Mouse (Mus musculus) lung, adult 2 months (tissue): ENCODE results near the gene Mkks. TPM values are rescaled to one million over a fixed set of nuclear protein-coding genes. Genes with fewer than 3 reads are reported as not detected.

ENCODE experiments used
- DNase-seq: peaks from one replicate; pipeline ENCODE4 v3.0.0; 2022
- H3K4me1 ChIP-seq: fragments of 200-500 bp; 2 replicates; pipeline ENCODE4 v1.6.1; 2011; ENCODE audit warnings: low read length; ENCODE audit not compliant: control insufficient read depth, insufficient read depth
- H3K4me3 ChIP-seq: fragments of 200-500 bp; replicated peaks from 2 replicates; pipeline ENCODE3; 2011; ENCODE audit warnings: low read depth, mild to moderate bottlenecking, control low read depth, low read length; ENCODE audit errors: extremely low read depth
- CTCF ChIP-seq: fragments of 200-500 bp; IDR thresholded peaks from 2 replicates; pipeline ENCODE4 v1.5.1; 2011; ENCODE audit warnings: mild to moderate bottlenecking, low read length, control low read depth; ENCODE audit not compliant: insufficient read depth
- POLR2A ChIP-seq: fragments of 200-500 bp; IDR thresholded peaks from 2 replicates; pipeline ENCODE4 v1.6.1; 2011; ENCODE audit warnings: low read depth, mild to moderate bottlenecking, control low read depth, low read length, borderline replicate concordance; ENCODE audit errors: extremely low read depth
- WGBS: fragments of 180-500 bp; shearing (Covaris S2); methylation state at CpG from one replicate; pipeline ENCODE4 v1.1.7; 2018; 5-methylcytosine and 5-hydroxymethylcytosine counted together
- polyA plus RNA-seq: library from polyadenylated mRNA; depleted of rRNA; stranded (reverse); fragments of >200 nt; gene quantifications from 2 replicates; pipeline ENCODE4 v1.2.3, GENCODE M21; 2012; rRNA removed

Mkks gene
- 3.6 and 4.7 TPM in 2 replicates for polyA plus RNA-seq

DNA sequence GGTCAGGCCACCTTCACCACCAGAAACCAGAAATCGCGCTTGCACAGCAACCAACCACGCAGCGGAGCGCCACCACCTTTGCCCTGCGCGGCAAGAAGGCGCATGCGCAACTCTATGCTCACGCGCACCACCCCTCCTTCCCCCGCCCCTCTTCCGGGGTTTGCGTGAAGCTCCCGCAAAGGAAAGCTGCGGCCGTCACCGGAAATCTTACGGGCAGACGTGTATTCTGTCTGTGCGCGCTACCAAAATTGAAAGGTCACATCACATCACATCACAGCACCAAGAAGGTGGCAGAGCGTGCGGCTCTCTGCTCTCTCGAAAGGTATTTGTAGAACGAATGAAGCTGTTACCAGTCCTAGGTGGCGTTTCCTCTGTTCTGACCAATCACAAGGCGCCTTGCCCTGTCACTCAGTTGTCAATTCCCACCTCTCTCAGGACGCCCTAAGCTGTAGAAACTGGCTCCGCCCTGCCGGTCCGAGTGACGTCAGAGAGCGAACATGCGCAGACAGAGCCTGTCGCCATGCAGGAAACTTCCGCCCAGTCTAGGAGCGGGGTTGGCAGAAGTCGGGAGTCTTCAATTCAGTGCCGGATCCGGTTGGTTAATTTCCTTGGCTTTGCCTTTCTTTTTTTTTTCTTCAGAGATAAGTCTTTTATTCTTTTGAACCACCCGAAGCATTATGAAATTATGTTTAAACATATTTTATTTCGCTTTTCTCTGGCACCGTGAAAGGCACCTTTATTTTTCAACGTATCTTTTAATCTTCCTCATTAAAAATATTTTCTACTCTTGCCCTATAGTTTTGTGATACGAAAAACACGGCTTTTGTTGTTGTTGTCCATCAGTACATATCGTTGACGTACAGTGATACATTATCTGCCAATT lies at the start of gene Mkks, which contains the start of the genes Slx4ip and AL731706.1:
TSS of gene Mkks (minus strand) at position 322 of the 883 bp plus-strand sequence.
TSS of gene Slx4ip (plus strand) at position 151 of the 883 bp plus-strand sequence.
TSS of gene AL731706.1 (minus strand) at position 322 of the 883 bp plus-strand sequence.
- peak; percentile 100 for DNase-seq
- H3K4me3 ChIP-seq = peak within 1 kb of the TSS; percentile 95
- WGBS = under 1% methylated on average over 49 of the region's 49 CpGs
- peak; percentile 86 for TF ChIP-seq POLR2A
- no peak for TF ChIP-seq CTCF
- H3K4me1 ChIP-seq = 0 out of 2 replicates have a peak, but pooled peaks cover 3% of the 10 kb centered on the region

DNA sequence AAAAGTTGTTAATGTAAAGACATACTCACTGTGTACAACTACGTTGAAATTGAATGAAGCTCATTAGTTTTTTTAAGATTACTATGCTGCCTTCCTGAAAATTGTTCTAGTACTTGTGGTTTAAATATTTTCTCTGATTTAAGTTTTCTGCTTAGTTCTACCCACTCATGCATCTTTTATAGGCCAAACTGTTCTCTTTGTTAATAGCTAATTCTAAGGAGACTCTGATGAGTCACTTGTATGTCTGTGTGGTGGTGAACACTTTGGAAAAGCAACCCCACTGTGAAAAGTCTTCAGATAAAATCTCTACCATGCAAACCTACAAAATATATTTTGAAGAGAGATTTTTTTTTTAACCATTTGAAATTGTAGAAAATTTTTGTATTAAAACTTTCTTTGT lies 47.1 kb upstream of the Mkks start:
- no peaks in the 10 kb centered on the region for H3K4me1 ChIP-seq
- TF ChIP-seq POLR2A = no peak
- TF ChIP-seq CTCF = no peak
- DNase-seq = no peak
- H3K4me3 ChIP-seq = no peak overlapping the region
- WGBS = 82% methylated on average over 1 of the region's 1 CpGs

DNA sequence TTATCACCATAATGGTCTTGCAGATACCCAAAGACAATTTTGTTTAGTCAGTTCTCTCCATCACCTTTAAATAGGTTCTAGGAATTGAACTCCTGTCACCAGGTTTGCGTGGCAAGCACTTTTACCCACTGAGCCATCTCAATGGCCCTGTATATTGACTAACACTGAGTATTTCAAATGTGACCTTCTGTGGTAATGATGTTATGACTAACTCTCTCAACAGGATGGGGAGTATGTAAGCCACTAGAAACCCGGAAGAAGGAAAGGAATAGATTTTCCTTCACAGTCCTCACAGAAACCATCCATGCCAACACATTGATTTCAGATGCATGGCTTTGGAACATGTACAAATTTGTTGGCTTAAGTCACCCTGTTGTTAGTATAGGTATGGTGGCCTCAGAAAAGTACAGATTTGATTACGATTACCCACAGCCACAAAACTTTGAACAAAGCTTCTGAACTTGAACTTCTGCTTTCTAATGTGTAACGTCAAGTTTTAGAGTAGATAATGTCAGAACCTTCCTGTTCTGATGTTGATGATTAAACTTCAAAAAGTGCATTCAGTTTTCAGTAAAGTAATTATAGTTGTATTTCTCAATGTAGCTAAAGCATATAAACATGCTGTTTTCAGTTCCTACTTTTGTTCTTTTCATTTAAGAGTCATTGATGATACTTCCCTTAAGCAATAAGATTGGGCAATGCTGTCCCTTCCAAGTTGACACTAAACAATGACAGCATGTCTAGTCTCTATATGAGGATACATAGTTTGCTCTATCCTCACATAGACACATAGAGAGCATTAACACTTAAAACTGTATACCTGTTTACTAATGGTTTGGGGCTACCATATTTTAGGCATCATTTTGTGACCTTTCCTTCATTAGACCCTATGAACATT lies 45.5 kb upstream of the Mkks start:
- no peak overlapping the region for H3K4me3 ChIP-seq
- no peak for DNase-seq
- no peaks in the 10 kb centered on the region for H3K4me1 ChIP-seq
- TF ChIP-seq POLR2A (no peak), CTCF (no peak)
- WGBS = 83% methylated on average over 4 of the region's 4 CpGs

DNA sequence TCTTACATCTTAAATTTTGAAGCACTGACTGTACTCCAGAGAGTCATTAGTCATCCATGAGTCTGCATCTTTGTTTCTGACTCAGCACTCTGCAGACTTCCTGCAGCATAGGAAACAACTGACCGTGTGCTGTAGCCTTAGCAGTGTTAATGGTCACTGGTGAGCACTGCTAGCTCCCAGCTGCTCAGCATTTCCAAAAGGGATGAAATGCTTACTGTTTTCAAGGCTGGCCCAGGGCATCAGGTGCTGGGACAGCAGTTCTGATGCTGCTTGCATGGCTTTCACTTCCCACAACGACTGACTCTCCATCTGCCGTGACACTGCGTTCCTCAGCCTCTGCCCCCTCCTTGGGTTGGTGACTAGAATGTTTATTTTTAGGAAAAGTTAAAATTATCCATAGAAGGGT lies 29.8 kb upstream of the Mkks start:
- WGBS = 49% methylated on average over 4 of the region's 4 CpGs
- TF ChIP-seq CTCF = no peak
- no peak for DNase-seq

DNA sequence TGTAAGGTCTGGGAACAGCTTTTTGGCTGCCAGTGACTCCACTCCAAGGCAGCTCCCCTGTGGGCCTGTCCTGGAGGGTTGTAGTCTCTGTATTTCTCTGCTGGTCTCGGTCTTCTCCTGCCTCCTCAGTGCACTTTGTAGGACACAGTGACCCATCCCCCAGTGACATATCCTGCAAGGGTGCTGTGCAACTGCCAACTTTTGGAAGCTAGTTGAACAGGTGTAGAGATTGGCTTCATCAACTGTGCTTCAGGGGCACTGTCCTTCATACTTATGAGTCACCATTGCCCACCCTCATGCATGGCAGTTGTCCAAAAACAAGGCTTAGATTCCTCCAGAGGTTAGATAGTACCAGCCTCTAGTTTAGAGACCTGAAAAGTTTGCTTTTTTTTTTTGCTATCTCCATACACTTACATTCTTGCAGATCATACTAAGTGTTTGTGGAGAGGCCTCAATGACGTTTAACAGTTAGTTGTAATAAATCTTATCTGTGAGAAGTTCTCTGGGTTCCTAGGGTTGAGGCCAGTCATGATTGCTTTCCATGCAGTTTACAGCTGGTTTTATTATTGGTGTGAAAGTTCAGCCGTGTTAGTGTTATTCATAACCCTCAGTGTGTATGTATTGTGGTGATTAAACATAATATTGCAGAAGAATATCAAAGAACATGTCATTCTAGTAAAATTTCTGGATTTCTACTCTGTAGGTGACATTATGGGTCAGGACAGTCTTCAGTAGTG lies 29.2 kb upstream of the Mkks start:
- TF ChIP-seq CTCF = no peak
- no peak for TF ChIP-seq POLR2A
- Histone ChIP-seq H3K4me1 (no peaks in the 10 kb centered on the region), H3K4me3 (no peak overlapping the region)
- 67% methylated on average over 3 of the region's 3 CpGs for WGBS
- no peak for DNase-seq

More for the DNA sequence above, 29.8 kb upstream of the Mkks start:
- Histone ChIP-seq H3K4me3 (no peak overlapping the region), H3K4me1 (no peaks in the 10 kb centered on the region)

DNA sequence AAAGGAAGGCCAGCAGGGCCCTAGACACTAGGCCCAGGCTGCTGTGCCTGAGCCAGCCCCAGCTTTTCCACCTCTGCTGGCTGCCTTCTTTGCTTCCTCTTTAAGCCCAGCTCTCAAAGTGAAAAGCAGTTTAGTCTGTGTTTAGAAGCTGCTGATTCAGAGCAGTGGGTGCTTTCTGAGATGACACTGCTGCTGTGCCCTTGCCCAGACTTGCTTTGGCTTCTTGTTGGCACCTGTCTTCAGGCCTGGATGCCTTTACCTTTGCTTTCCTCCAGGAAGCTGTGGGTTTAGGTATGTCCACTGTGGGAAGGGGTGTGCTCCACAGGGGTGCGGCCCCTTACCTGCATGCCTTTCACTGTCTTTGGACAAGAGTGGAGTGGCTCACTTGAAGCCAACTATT lies 28.2 kb upstream of the Mkks start:
- peaks cover 2% of the 10 kb centered on the region; the same call in 1 of the 2 replicates for H3K4me1 ChIP-seq
- TF ChIP-seq CTCF (no peak), POLR2A (no peak)
- no peak overlapping the region for H3K4me3 ChIP-seq
- 88% methylated on average over 1 of the region's 1 CpGs for WGBS
- DNase-seq = no peak

DNA sequence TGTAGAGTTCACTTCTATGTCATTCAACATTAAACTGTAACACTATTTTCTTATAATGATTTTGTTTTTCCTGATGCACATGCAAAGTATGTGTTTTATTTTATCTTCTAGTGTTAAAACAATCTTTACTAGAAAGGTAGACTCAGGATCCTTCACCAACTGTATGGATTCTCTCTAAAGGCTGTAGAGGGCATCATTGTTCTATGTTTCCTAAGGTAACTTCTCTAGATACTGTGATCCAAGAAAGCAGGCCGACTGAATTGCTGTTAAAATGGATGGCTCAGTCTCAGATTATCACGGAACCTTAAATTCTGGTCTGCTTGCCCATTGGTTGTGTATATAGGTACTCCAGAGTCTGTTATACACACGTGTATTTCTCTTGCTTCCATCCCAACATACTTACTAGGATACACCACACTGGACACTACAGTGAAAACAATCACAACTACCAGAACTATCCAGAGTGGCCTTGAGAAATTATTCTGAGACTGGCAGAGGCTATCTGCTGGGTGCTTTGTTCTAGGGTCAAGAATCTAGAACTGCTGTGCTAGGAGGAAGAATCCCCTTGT lies 23.2 kb upstream of the Mkks start:
- Histone ChIP-seq H3K4me3 (no peak overlapping the region), H3K4me1 (peaks cover 5% of the 10 kb centered on the region)
- TF ChIP-seq POLR2A (no peak), CTCF (peak; percentile 40; the same call in 1 of the 2 replicates)
- 30% methylated on average over 3 of the region's 3 CpGs for WGBS
- no peak for DNase-seq

DNA sequence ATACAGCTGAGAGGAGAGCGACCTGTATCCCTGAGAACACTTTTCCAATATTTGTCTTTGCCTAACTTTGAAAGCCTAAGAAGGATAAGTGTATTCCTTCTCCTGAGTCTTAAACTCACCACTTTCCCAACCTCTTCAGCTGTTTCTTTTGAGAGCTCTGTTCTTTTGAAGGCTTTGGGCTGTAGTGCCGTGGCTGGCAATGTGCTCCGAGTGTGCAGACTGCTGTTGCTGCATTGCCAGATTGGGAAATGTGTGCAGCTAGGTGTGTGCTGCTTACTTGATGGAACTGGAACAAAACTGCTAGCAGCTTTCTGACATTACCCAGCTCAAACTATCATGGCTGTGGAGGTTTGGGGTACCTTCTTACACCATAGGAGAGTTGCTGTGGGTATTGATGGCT lies 21.8 kb upstream of the Mkks start:
- DNase-seq = no peak
- WGBS = 62% methylated on average over 3 of the region's 3 CpGs

DNA sequence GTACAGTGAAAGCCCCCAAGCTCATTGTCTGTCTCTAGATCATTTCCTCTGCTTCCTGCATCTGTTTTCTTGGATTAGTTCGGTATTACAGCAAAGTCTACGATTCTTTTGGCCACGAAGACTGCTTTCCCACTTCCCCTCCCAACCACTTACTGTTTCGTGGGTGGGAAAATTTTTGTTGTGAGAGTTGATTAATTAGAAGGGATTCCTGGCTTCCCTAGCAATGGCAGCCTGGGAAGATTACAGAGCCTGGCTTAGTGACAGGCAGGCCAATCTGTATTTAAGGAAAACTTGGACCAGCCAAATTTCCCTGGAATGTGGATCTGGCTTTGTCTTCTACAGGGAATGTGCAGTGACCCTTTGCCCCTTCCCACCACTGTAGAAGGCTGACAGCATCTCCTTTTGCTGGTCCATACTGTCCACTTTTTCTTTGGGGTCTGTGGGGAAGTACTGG lies 20.8 kb upstream of the Mkks start:
- no peak overlapping the region for H3K4me3 ChIP-seq
- peaks cover 5% of the 10 kb centered on the region for H3K4me1 ChIP-seq
- WGBS = 11% methylated on average over 4 of the region's 4 CpGs
- no peak for DNase-seq
- TF ChIP-seq CTCF = no peak
- no peak for TF ChIP-seq POLR2A

More for the DNA sequence above, 21.8 kb upstream of the Mkks start:
- TF ChIP-seq POLR2A (no peak), CTCF (no peak)
- peaks cover 5% of the 10 kb centered on the region for H3K4me1 ChIP-seq
- no peak overlapping the region for H3K4me3 ChIP-seq
